Mouse (Mus musculus) adrenal gland, postnatal 25 days (tissue): ENCODE measurements at regions not wholly inside any gene's neighbourhood (a gene's known extent, or its start where the extent isn't known, plus 50 kb on each side); places are given as distances from the start of the nearest gene placed in this dataset.
"Not testable (repeated sequence)": the region's sequence is repeated elsewhere in the genome, so short reads cannot be mapped to it uniquely, and the experiment has no call there.

Source experiments
- DNase-seq: peaks from one replicate; pipeline ENCODE4 v3.0.0; 2021; ENCODE audit warnings: mixed read lengths

GRCm38 (mm10) chr1:41887556-41887955 is 808.0 kb upstream of the Pou3f3 start:
- DNase-seq = no peak

- no peak for DNase-seq
Measured at GRCm38 (mm10) chr1:41888213-41888612, 807.4 kb upstream of the Pou3f3 start.

- DNase-seq = no peak
Measured at GRCm38 (mm10) chr1:41888966-41889365, 806.6 kb upstream of the Pou3f3 start.

GRCm38 (mm10) chr1:41889940-41890339 is 805.6 kb upstream of the Pou3f3 start:
- no peak for DNase-seq

- no peak for DNase-seq
Measured at GRCm38 (mm10) chr1:41890714-41891689, 804.6 kb upstream of the Pou3f3 start.

- no peak for DNase-seq
Measured at GRCm38 (mm10) chr1:41891730-41892129, 803.8 kb upstream of the Pou3f3 start.

- DNase-seq = no peak
Measured at GRCm38 (mm10) chr1:41892376-41892775, 803.2 kb upstream of the Pou3f3 start.

- no peak for DNase-seq
Measured at GRCm38 (mm10) chr1:41897768-41898330, 797.7 kb upstream of the Pou3f3 start.

GRCm38 (mm10) chr1:41900370-41900769 is 795.2 kb upstream of the Pou3f3 start:
- DNase-seq = no peak

- no peak for DNase-seq
Measured at GRCm38 (mm10) chr1:41905971-41906370, 789.6 kb upstream of the Pou3f3 start.

- DNase-seq = no peak
Measured at GRCm38 (mm10) chr1:41908001-41908807, 787.4 kb upstream of the Pou3f3 start.

GRCm38 (mm10) chr1:41908808-41909110 is 786.8 kb upstream of the Pou3f3 start:
- DNase-seq = no peak

GRCm38 (mm10) chr1:41909799-41910198 is 785.8 kb upstream of the Pou3f3 start:
- DNase-seq = no peak

- no peak for DNase-seq
Measured at GRCm38 (mm10) chr1:41916730-41917347, 778.7 kb upstream of the Pou3f3 start.

- not testable (repeated sequence) for DNase-seq
Measured at GRCm38 (mm10) chr1:41917807-41918206, 777.8 kb upstream of the Pou3f3 start.

- no peak for DNase-seq
Measured at GRCm38 (mm10) chr1:41918394-41919262, 776.9 kb upstream of the Pou3f3 start.

GRCm38 (mm10) chr1:41933777-41934176 is 761.8 kb upstream of the Pou3f3 start:
- DNase-seq = no peak

- DNase-seq = no peak
Measured at GRCm38 (mm10) chr1:41935912-41936478, 759.6 kb upstream of the Pou3f3 start.

GRCm38 (mm10) chr1:41960982-41961381 is 734.6 kb upstream of the Pou3f3 start:
- DNase-seq = no peak

- no peak for DNase-seq
Measured at GRCm38 (mm10) chr1:41981545-41981944, 714.0 kb upstream of the Pou3f3 start.

GRCm38 (mm10) chr1:42006235-42006634 is 689.3 kb upstream of the Pou3f3 start:
- DNase-seq = no peak
